Mouse (Mus musculus): ENCODE measurements around the gene Htr2a. TPM values are rescaled to one million over a fixed set of nuclear protein-coding genes. Genes with fewer than 3 reads are reported as not detected.
A peak's percentile ranks its signal among the peaks of the same experiment; 100 is the strongest.

Gene Htr2a
- 1 to 10 TPM; 8.6 to 9.8 TPM for total RNA-seq (2021)

GRCm38 (mm10) chr14:74640819-74641381 lies at the start of gene Htr2a:
TSS of gene Htr2a (plus strand) at chr14:74640840.
- intact Hi-C loops (cut with DNase I), result loop anchor here (5.0 kb wide), 3 partner anchors 864 to 1069 kb away; no protein-coding TSS in a partner anchor
- DNase-seq, result no peak

GRCm38 (mm10) chr14:74601333-74602087 lies 39.1 kb upstream of the Htr2a start:
- DNase-seq, result no peak
- intact Hi-C loops (cut with DNase I), result no loop called here

- DNase-seq, result peak; percentile 62
- intact Hi-C loops (cut with DNase I), result no loop called here
Observed at GRCm38 (mm10) chr14:74602543-74602942, 38.1 kb upstream of the Htr2a start.

- no peak for DNase-seq
- intact Hi-C loops (cut with DNase I), result no loop called here
Observed at GRCm38 (mm10) chr14:74603131-74603766, 37.4 kb upstream of the Htr2a start.

GRCm38 (mm10) chr14:74611326-74611725 lies 29.3 kb upstream of the Htr2a start:
- DNase-seq, result no peak
- intact Hi-C loops (cut with DNase I), result no loop called here

GRCm38 (mm10) chr14:74618858-74619257 lies 21.8 kb upstream of the Htr2a start:
- no peak for DNase-seq
- intact Hi-C loops (cut with DNase I), result no loop called here

- DNase-seq, result no peak
- intact Hi-C loops (cut with DNase I), result no loop called here
Observed at GRCm38 (mm10) chr14:74638071-74638470, 2.6 kb upstream of the Htr2a start.

GRCm38 (mm10) chr14:74641668-74642230 lies 1.1 kb downstream of the Htr2a start:
- DNase-seq, result no peak

GRCm38 (mm10) chr14:74643296-74643695 lies 2.7 kb downstream of the Htr2a start:
- DNase-seq, result peak; percentile 83
- intact Hi-C loops (cut with DNase I), result loop anchor here (5.0 kb wide), 3 partner anchors 866 to 1071 kb away; no protein-coding TSS in a partner anchor

More at GRCm38 (mm10) chr14:74641668-74642230, 1.1 kb downstream of the Htr2a start:
- intact Hi-C loops (cut with DNase I), result loop anchor here (5.0 kb wide), 3 partner anchors 864 to 1069 kb away; no protein-coding TSS in a partner anchor

- intact Hi-C loops (cut with DNase I), result no loop called here
- DNase-seq, result no peak
Observed at GRCm38 (mm10) chr14:74646107-74646793, 5.6 kb downstream of the Htr2a start.

GRCm38 (mm10) chr14:74650001-74650400 lies 9.4 kb downstream of the Htr2a start:
- intact Hi-C loops (cut with DNase I), result no loop called here
- no peak for DNase-seq

- DNase-seq, result no peak
- intact Hi-C loops (cut with DNase I), result no loop called here
Observed at GRCm38 (mm10) chr14:74651678-74652077, 11.0 kb downstream of the Htr2a start.

- intact Hi-C loops (cut with DNase I), result no loop called here
- DNase-seq, result no peak
Observed at GRCm38 (mm10) chr14:74657227-74657626, 16.6 kb downstream of the Htr2a start.

- no peak for DNase-seq
- intact Hi-C loops (cut with DNase I), result no loop called here
Observed at GRCm38 (mm10) chr14:74659411-74659841, 18.8 kb downstream of the Htr2a start.

- no peak for DNase-seq
- intact Hi-C loops (cut with DNase I), result no loop called here
Observed at GRCm38 (mm10) chr14:74672137-74673019, 31.7 kb downstream of the Htr2a start.

GRCm38 (mm10) chr14:74673020-74673350 lies 32.3 kb downstream of the Htr2a start:
- no peak for DNase-seq
- intact Hi-C loops (cut with DNase I), result no loop called here

GRCm38 (mm10) chr14:74673584-74673983 lies 32.9 kb downstream of the Htr2a start:
- DNase-seq, result no peak
- intact Hi-C loops (cut with DNase I), result no loop called here

GRCm38 (mm10) chr14:74679841-74680240 lies 39.2 kb downstream of the Htr2a start:
- DNase-seq, result no peak
- intact Hi-C loops (cut with DNase I), result no loop called here

- DNase-seq, result no peak
- intact Hi-C loops (cut with DNase I), result no loop called here
Observed at GRCm38 (mm10) chr14:74684298-74684978, 43.8 kb downstream of the Htr2a start.
